Mouse (Mus musculus) layer of hippocampus, postnatal 10 days (tissue): ENCODE measurements at regions not wholly inside any gene's neighbourhood (a gene's known extent, or its start where the extent isn't known, plus 50 kb on each side); places are given as distances from the start of the nearest gene placed in this dataset.
A peak's percentile ranks its signal among the peaks of the same experiment; 100 is the strongest.

Experiments
- DNase-seq, 2 experiments: peaks; one replicate each; pipeline ENCODE4 v3.0.0; 2021; ENCODE audit warnings: low spot score in 2 of 2

DNA sequence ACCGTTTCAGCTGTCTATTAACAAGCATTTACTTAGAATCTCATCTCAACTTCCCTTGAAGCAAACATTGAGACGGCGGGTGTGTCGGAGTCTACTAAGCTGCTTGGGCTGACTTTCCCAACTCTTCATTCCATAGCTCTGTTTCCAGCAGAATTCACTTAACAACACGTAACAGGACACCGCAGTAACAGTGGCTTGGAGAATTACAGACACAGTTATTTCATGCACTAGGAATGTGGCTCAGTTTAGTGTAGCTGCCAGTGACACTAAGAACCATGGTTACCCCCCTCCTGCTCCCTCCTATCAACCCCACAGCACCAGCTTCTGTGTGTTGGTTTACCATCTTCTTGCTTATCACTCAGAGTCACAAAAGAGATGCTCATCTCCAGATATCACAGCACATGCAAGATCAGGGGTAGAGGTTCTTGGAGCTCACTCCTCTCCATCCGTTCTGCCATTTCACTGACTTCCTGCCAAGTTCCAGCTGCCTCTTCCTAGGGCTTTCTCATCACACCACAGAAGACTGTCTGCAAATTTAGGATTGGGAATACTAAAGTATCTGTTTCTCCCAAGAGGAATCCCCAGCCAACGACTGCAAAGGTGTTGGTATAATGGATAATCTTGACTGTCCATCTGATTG lies 90.7 kb downstream of the Banf2 start:
- no peak for DNase-seq

DNA sequence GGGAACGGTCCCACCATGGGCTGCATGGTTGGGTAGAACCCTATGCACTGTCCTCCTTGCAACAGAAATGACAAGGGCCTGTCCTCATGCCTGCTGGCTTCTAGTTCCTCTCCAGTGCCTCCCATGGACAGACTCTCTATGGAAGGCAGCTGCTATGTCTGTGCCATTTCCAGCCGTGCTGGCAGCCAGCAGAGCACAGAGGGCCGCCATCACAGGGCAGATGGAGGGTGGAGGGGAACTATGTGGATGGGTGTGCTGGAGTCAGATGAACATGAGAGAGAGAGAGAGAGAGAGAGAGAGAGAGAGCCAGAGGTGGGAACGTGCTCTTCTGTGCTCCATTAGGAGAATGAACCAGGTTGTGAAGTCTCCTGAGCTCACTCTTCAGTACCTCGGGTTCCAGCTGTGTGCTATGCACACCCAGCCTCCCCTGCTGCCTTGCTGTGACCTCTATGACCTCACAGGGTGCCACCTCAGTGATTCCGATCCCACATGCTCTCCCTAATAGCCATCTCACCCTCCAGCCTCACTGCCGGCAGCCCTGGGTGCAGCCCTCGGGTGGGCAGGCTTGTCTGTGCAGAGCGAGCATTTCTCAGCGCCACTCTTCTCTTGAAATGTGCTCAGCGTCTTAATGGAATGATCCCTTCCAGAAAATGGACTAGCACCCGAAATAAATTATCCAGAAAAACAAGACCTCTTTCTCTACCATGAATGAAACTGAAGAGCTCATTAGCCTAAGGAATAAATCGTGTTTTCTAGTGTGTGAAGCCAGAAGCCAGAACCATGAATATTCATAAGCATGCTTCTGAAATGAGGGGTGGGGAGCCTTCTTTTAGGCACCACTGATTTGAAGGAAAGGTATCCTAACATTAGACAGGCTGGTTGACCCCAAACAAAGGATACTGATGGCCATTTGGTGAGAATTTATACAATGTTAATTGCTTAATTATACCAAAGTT lies 94.5 kb downstream of the Banf2 start:
- peak; percentile 46 to 61 for DNase-seq

DNA sequence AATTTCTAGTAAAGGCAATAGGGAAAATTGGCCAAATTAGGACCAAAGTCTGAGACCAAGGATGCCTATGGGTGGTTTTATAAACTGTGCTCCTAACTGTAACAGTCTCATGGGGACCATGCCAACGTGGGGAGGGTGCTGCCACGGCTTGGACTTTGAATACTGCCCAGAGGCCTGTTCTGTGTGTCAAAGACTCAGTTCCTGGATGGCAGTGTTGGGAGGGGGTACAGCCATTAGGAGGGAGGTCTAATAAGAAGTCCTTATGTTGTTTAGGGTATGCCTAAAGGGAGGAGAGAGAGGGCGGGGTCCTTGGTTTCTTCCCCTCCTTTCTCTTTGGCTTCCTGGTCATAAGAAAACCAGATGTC lies 95.2 kb downstream of the Banf2 start:
- peak; percentile 34 to 40 for DNase-seq

DNA sequence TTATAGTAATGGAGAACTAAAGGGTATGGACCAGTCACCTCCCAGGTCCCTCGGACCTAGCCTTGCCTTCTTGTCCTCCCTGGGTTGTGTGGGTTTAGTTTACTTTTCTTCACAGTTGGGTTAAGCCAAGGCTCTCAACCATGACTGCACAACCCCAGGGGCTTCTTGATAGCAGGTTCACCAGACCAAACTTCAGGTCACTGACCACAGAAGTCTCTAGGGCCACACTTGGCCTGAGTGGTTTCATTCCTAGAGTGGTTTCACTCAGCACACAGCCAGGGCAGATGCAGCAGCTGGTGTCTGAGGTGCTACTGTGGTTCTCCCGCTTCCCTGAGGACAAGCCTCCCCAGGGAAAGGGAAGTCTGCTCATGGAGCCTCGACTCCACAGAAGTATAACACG lies 95.7 kb downstream of the Banf2 start:
- DNase-seq: no peak

DNA sequence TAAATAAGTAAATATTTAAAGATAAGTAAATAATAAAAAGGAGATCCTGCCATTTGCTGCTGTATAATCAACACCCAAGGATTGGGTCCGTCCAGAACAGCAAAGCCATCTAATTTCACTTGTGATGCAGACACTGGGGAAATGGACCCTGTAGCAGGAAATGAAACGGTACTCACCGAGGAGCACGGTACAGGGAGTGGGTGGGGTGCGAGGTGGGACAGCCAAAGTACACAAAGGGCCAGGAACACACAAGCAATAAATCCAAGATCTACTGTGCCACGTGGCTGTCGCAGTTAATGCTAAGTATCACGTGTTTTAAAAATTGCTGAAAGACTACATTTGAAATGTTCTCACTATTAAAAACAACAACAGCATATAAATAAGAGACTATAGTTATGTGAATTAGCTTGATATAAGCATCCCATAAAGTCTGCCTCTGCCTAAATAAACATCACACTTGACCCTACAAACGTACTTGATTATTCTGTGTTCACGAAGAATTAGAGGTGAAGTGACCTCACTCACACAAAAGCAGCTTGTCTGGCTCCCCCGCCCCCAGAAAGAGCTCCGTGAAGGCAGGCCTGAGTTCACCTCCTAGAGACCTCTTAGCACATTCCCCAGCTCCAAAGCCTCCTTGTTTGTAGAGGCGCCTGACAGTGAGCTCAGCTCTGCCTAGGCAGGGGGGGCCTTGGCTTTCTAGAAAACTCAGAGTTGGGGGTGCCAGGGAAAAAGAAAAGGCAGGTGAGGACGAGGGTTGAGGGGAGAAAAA lies 101.1 kb downstream of the Banf2 start:
- no peak for DNase-seq

DNA sequence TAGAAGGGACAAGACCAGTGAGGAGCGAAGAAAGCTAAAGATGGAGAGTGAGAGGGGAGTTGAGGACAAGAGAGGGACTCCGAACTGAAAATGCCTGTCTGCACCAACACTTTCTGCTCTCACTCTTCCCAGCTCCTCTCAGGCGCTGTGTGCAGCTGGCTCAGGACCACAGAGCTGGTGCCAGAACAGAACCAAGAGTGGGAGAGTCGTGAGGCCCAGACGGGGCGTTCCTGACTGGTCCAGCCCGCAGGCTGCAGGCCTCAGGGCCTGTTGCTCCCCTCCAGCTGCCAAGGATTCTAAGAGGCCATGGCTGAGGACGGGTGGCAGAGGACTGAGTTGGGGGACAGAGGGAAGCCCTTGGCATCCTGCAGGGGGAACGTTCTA lies 101.7 kb downstream of the Banf2 start:
- DNase-seq: peak; percentile 24 to 30

DNA sequence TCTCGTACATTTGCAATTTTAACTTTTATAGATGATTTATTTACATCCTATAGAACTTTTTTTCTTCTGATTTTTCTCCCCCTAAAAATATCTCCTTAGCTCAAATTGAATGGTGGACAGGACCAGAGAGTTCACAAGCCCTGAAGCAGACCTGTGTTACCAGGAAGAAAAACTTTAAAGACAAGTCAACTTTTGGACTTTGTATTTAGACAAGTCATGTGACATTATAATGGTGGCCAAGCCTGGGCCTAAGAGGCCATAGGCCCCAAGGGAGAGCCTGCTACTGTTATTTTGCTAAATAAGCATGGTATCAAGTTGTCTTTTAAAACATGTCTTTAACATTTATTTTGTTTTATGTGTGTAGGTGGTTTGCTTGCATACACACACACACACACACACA lies 102.7 kb downstream of the Banf2 start:
- no peak for DNase-seq

DNA sequence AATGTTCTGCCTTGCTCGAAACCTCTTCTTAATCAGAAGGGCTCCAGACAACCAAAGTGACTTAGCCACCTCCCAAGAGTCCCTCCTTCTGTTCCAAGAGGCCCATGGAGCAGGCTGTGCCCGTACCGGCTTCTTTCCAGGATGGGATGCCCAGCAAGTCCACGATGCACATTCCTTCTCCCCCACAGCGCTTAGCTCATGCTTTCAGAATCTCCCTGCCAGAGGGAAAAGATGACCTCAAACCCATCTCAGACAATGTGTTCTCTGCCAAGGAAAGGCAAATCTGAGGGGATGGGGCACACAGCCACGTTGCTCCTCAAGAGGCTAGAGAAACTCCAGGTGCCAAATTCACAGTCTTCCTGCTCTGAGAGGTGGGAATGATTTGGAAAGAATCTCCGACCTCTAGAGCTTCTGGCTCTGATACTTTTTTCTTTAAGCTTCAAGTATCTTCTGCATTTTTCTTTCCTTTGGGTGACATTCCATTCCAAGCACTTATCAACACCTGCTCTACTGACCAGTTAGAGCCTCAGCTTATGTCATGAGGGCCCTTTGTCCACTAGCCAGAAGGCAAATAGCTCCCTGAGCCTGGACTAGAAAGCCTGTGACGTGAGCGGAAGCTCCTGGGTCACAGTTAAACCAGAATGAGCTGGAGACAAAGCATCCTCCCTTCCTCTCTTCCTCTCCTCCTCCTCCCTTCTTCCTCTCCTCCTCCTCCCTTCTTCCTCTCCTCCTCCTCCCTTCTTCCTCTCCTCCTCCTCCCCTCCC lies 110.9 kb downstream of the Banf2 start:
- DNase-seq: no peak

DNA sequence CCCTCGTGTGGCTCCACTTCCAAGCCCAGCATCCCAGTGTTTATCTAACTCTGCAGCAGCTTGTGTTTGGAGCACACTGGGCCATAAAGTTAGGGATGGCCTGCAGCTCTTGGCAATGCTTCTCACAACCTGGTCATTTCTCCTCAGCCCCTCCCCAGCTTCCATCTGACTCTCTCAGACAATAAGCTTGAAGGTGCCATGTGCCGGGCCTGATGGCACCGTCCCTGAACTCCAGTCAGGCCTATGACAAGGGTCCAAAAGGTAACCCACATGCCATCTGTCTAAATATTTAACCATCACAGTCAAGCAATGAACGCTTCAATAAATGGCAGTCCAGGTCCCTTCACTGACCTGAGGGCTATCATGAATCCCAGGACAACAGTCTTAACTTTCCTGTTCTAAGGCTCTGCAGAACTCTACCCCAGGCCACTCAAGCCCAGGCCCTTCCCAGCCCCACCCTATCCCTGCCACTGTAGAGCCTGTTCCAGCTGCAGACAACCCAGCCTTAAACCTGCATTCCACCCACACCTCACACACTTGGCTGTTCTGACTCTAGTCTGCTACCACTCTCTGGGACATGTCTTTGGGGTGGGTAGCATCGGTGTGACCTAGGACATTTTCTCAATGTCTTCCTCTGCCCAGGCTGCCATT lies 111.8 kb downstream of the Banf2 start:
- no peak for DNase-seq

DNA sequence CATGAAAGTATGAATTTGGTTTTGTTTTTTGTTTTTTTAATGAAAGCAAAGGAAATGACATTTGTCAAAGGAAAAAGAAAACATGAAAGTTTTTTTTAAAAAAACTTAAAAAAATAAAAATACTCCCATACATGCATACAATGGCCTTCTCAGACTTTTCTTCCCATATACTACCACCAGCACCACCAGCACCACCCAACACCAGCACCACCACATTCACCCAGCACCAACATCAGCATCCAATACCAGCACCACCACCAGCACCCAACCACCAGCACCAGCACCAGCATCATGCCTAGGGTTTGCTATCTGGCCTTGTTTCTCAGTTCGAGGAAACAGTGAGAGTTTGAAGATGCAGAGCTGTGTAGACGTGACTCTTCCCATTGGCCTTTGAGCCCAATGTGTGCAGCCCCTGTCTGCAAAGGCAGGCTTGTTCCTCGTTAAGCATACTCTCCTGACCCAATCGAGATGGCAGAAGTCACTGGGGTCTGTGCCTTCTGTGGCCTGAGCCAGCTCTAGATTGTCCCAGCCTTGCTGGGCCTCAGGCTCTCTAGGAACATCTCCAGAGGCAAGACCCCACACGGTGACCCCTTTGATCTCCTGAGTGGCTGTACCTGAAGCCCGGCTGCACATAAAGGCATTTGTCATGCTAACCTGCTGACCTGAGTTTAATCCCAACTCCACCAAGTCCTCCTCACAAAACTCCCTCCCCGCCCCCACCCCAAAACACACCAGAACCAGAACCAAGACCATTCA lies 113.8 kb upstream of the Mgme1 start:
- no peak for DNase-seq

DNA sequence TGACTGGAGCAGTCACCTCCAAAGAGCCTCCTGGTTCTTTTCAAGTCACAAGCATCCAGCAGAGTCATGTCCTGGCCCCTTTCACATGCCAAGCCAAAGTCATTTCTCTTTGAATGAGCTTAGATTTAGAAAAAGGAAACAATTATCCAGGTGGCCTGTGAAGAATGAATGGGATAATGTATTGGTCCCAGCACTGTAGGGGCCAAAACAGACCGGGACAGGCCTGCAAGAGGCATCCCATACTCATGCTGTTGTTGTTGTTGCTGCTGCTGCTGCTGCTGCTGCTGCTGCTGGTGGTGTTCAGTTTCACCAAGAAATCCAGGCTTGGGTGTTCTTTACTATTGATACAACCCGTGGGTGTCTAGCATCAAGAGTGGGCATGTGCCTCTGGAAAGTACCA lies 113.1 kb upstream of the Mgme1 start:
- DNase-seq: no peak

DNA sequence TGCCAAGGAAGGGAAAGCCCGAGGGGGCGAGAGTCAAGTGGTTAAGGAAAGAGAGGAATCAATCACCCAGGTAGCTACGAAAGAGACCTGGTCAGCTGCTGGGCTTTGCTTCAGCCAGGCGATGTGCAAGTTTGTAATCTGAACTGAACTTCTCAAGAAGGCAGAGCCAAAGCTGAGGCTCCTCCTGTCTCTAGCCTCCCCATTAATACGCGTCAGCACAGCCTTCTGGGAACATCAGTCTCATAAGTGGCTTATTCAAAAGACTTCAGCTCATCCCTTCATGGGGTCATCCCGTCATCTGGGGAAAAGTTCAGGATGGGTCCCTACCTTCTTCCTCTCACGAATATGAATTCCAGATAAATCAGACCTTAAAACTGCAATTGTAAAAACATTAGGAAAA lies 112.2 kb upstream of the Mgme1 start:
- no peak for DNase-seq

DNA sequence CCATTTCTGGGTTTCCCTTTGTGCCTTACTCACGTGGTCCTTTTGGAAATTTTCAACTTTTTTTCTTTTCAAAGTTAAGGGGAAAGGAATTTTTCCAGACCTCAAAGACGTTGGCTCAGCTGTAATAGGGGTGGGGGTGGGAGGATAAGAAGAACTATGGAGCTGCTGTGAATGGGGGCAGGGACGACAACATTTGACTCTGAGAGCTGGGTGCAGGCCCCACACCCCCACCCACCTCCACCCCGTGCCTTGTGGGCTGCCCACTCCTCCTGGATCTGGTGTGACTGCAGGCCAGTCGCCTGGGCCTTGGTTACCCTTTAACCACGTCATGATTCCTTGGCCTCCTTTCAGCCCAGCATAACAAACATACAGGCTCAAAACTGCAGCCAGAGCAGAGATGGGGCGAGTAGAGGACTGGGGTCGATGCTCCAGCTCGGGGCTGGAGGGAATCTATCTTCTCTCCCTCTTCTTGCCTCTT lies 110.6 kb upstream of the Mgme1 start:
- DNase-seq: no peak

DNA sequence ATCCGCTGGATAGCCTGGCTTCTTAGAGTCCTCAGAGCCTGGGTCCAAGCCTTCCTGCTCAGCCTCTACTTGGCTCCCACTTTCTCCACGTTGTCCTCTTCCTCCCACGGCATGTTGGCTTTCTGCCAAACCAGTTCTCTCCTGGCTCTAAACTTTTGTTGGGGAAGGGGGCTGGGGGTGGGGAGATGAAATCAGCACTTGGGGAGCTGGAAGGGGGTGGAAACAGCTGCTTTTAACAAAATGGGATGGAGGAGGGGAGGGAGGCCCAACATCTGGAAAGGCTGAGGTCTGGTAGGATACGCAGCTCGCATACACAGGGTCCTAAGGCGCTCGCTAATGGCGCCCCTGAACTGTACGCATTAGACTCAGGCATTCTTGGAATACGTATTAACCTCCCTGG lies 110.0 kb upstream of the Mgme1 start:
- no peak for DNase-seq

DNA sequence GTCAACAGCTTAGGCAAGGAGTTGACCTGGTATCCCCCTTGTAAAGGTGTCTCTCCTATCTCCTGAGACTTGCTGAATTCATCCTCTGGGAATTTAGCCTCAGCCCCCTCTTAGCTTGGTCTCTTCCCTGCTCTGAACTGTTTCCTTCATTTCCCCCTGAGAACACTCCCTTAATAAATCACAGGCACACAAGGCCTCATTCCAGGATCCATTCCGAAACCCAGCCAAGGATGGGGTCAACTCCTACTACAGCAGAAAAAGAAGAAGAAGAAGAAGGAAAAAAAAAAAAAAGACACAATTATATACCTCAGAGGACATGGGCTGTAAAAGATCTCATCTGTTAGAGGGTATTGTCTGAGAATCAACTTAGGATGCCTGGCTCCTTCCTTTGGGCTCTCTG lies 108.6 kb upstream of the Mgme1 start:
- DNase-seq: no peak

DNA sequence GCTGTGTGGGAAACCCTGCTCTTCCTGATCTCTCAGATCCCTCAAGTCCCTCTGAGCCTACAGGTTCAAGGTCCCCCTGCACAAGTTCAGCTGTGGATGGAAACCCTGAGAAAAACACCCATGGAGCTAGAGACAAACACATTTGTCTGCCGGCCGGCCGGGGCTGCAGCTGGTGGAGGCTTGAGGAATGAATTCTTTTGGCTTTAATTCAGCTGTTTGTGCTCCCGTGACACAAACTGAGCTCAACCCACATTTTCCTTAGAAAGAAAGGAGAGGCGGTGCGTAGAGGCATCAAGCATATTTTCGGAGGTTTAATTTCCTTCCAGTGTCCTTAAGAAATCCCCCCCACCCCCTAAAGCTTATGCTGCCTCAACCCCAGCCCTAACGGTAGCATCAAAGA lies 106.4 kb upstream of the Mgme1 start:
- peak in 1 of 2 experiments; percentile 22 for DNase-seq

DNA sequence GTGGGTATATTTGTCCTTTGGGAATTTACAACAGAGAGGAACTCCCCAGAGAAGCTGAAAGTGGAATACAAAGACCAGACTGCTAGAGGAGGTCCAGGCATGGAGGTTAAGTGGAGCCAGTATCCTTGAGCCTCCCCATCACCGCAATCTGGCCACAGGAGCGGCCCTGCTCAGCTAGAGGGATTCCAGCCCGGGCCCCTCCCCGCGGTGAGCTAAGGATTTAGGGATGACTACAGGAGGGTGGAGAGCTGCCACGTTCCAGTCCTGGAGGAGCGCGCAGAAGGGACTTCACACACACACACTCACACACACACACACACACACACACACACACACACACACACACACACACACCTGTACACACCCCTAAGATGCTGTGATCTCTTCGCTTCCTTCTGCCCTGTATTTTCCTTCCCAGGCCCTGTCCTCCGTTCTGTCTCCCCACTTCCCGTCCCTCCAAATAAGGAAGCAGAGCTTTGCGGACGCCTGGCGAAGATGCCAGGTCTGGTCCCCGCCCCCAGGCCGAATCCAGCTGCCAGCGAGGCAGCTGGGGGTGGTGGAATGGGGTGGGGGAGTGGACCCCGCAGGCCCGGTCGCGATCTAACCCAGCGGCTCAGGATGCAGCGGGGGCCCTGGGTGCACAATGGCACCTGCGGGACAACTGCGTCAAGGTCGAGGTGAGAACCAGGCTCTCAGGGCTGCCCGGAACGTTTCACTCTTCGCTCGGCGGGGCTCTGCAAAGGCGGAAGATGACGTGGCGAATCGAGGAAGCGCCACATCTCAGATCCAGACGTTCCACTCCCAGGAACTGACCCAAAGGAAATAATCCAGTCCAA lies 105.3 kb upstream of the Mgme1 start:
- DNase-seq: peak; percentile 50 to 66

DNA sequence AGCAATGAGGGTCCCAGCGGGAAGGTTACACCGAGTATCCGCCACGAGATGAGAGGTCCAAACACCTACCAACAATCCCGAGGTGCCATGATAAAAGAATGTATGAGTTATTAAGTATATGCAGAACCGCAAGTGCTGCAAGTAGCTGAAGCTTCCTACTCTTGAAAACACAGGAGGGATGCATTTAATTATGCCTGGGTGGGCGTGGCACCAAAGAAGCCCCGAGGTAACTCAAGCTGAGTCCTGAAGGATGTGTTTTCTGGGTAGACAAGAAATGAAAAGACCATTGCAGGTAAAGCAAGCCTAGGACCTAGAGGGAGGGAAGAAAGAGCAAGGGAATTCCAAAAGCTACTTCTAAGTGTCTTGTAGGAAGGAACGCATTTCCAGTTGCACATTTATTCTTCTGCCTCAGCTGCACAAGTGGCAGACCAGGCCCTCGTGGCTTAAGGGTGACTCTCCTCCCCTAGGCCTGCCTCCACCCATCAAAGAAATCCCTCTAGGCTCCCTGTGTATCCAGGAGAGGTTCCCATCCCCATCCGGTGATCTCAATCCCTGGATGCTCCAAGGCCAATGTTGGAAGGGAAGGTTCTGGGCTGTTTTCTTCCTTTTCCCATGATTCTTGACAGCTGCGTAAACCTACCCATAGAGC lies 104.2 kb upstream of the Mgme1 start:
- DNase-seq: no peak
